In the genomic region with DNA sequence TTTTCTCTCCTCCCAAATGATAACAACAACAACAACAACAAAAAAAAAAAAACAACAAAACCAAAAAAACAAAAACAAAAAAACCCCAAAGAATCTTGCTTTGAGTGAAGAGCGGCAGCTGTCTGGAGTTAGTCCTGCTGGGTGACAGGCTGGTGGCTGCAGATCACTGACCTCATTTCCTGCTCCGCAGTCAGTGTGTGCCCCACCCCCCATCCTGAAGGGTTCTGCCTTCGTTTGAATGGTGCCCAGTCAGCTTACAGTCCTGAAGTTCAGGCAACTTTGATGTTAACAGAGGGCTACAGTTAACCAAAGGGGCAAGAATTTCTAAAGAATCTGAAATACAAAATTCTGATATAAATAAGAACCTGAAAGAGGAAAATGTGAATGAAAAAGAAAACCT, we compare ENCODE assay signal across 10 mouse cellular contexts. TPM values are rescaled to one million over a fixed set of nuclear protein-coding genes. Genes with fewer than 3 reads are reported as not detected.
DNase-seq lines count a peak whose midpoint lies in the region; ATAC-seq and TF ChIP-seq lines count a peak whose summit lies in the region.
"Had no signal": no experiment of that assay in that cellular context is flagged by ENCODE, and none has a peak within 500 bp of the region (broad histone marks: within the 10 kb centered on the region; RNA-seq: fewer than 3 reads in every experiment).

No protein-coding gene starts in this region.

- 18% methylated on average over 3 of the region's 3 CpGs for WGBS in hindbrain, postnatal 0 days
- WGBS in hindbrain, embryonic 14.5 days: 17% methylated on average over 3 of the region's 3 CpGs

- H3K36me3 ChIP-seq in hindbrain, postnatal 0 days (ENCODE audit: insufficient read depth, low read length): no peaks in the 10 kb centered on the region
- no peaks in the 10 kb centered on the region for H3K36me3 ChIP-seq in hindbrain, embryonic 14.5 days (replicated peaks; ENCODE audit: control insufficient read depth, insufficient read depth)
- H3K36me3 ChIP-seq: heart, embryonic 15.5 days; kidney, embryonic 15.5 days had no signal

- H3K4me2 ChIP-seq in hindbrain, postnatal 0 days (ENCODE audit: low read depth, low read length): no peak overlapping the region
- H3K4me2 ChIP-seq in hindbrain, embryonic 14.5 days (replicated peaks): no peak overlapping the region
- H3K4me2 ChIP-seq: heart, embryonic 15.5 days; kidney, embryonic 15.5 days had no signal

- H3K4me3 ChIP-seq in hindbrain, postnatal 0 days (ENCODE audit: low read length): no peak overlapping the region
- no peak overlapping the region for H3K4me3 ChIP-seq in hindbrain, embryonic 14.5 days (replicated peaks; ENCODE audit: low read length)
- H3K4me3 ChIP-seq: heart, embryonic 15.5 days; kidney, embryonic 15.5 days had no signal

- no peak overlapping the region for H3K9ac ChIP-seq in hindbrain, postnatal 0 days (replicated peaks; ENCODE audit: low read length)
- no peak overlapping the region for H3K9ac ChIP-seq in hindbrain, embryonic 14.5 days
- H3K9ac ChIP-seq: heart, embryonic 15.5 days; kidney, embryonic 15.5 days had no signal

- H3K4me1 ChIP-seq in hindbrain, postnatal 0 days (ENCODE audit: insufficient read depth, low read length): no peaks in the 10 kb centered on the region
- H3K4me1 ChIP-seq in hindbrain, embryonic 14.5 days (replicated peaks; ENCODE audit: control insufficient read depth, insufficient read depth, low read length): no peaks in the 10 kb centered on the region
- H3K4me1 ChIP-seq: kidney, embryonic 15.5 days had no signal

- TF ChIP-seq CTCF in hindbrain, postnatal 0 days (IDR thresholded peaks at IDR 0.05; ENCODE audit: low read depth): no peak

- H3K27me3 ChIP-seq in hindbrain, postnatal 0 days (ENCODE audit: insufficient read depth, low read length): no peaks in the 10 kb centered on the region
- H3K27me3 ChIP-seq in hindbrain, embryonic 14.5 days (ENCODE audit: control insufficient read depth, insufficient read depth, low read length): no peaks in the 10 kb centered on the region
- H3K27me3 ChIP-seq: heart, embryonic 15.5 days; kidney, embryonic 15.5 days had no signal

- H3K9me3 ChIP-seq in hindbrain, postnatal 0 days (ENCODE audit: low read length): no peaks in the 10 kb centered on the region
- no peaks in the 10 kb centered on the region for H3K9me3 ChIP-seq in hindbrain, embryonic 14.5 days (ENCODE audit: control insufficient read depth, low read length)
- H3K9me3 ChIP-seq: heart, embryonic 15.5 days; kidney, embryonic 15.5 days had no signal

- peak; percentile 13 for DNase-seq in adrenal gland, postnatal 10 days
- no peak for DNase-seq in adrenal gland, postnatal 36 days
- peak; percentile 46 for DNase-seq in hindbrain, postnatal 0 days (ENCODE audit: low spot score)
- no peak for DNase-seq in hindbrain, embryonic 14.5 days (ENCODE audit: low spot score)
- DNase-seq in cerebellum, adult 11 months: peak; percentile 59
- peak; percentile 44 for DNase-seq in embryo, embryonic 9.5 days (ENCODE audit: extremely low spot score)
- DNase-seq in layer of hippocampus, adult 9-10 months (ENCODE audit: low spot score): no peak
- DNase-seq in kidney, adult 8-10 months: no peak

- 0 out of 2 replicates have a peak, but pooled peaks have one; percentile 51 for ATAC-seq in hindbrain, postnatal 0 days
- no peak for ATAC-seq in hindbrain, embryonic 14.5 days (ENCODE audit: low FRiP score)

- H3K27ac ChIP-seq in hindbrain, postnatal 0 days: no peak overlapping the region
- no peak overlapping the region for H3K27ac ChIP-seq in hindbrain, embryonic 14.5 days
- H3K27ac ChIP-seq: heart, embryonic 15.5 days; kidney, embryonic 15.5 days had no signal

RNA-seq across cellular contexts. Expression of gene Ntrk2, which starts 19.9 kb away (rescaled TPM):
- total RNA-seq in adrenal gland, postnatal 10 days (2021): 10 to 100 TPM; 13.1 to 17.8 TPM
- total RNA-seq in adrenal gland, postnatal 36 days (2021): 10 to 100 TPM; 19.7 to 25.1 TPM
- total RNA-seq in hindbrain, postnatal 0 days (2014; rRNA removed): 229 and 233 TPM in 2 replicates
- polyA plus RNA-seq in hindbrain, postnatal 0 days (2015; fragmentation: Nextera tagmentation; extraction: Ambion mirVana): 158 and 160 TPM in 2 replicates
- polyA plus RNA-seq in hindbrain, embryonic 14.5 days (2014; fragmentation: Nextera tagmentation; extraction: Ambion mirVana): 108 and 117 TPM in 2 replicates

Comparison
In these comparisons a context has a peak if more than half of its experiments do, and no peak if none do; other contexts are left out.
1. DNase-seq: peak in adrenal gland, postnatal 10 days (single experiment), hindbrain, postnatal 0 days (single experiment), cerebellum, adult 11 months (single experiment) and embryo, embryonic 9.5 days (single experiment); none in adrenal gland, postnatal 36 days (0 of 2), hindbrain, embryonic 14.5 days (single experiment), layer of hippocampus, adult 9-10 months (single experiment) and kidney, adult 8-10 months (0 of 2).